In the genomic region with DNA sequence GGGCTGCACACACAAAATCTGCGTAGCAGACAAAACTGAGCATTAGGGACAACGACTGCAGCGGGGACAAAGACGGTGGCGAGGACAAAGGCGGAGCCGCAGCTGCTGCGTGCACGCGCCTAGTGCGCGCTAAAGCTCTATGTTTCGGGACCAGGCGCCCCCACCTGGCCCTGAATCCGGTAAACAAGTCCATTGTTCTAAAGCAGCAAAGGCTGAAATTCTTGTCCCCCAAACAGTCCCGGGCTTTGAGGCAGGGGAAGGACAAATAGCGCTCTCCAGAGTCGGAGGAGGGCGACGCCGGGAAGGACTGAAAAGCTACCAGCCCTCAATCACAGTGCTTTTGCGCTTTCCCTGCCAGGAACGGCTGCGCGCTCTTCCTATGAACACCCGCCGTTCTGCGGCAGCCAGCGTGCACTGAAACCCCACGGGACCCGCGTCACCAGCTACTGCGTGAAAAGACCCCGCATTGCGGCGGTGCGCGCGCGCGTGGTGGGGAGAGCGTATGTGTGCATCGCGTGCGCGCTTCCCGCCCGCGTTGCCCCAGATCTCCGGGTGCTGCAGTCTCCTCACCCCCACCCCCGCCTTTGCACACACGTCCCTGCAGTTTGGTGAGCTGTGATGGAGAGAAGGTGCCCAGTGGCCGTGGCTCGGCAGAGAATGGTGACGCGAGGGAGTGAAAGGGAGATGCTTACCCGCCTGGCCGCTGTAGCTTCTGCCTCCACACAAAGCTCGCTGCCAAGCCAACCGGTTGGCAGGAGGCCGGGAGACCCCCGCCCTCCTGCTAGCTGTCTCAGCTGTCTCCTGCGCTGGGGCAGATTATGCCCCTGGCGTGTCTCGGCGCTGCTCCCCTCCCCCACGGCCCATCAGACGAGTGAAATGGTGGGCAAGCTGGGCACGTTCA, we compare ENCODE assay signal across 7 mouse cellular contexts. TPM values are rescaled to one million over a fixed set of nuclear protein-coding genes. Genes with fewer than 3 reads are reported as not detected.
A peak's percentile ranks its signal among the peaks of the same experiment; 100 is the strongest.
DNase-seq lines count a peak whose midpoint lies in the region; ATAC-seq and TF ChIP-seq lines count a peak whose summit lies in the region.

No protein-coding gene starts in this region.

- H3K27ac ChIP-seq in intestine, postnatal 0 days (ENCODE audit: low read depth, low read length): no peak overlapping the region
- peak overlapping the region; percentile 96 for H3K27ac ChIP-seq in limb, embryonic 12.5 days
- H3K27ac ChIP-seq in neural tube, embryonic 11.5 days (ENCODE audit: low read depth, low read length): peak overlapping the region; percentile 99
- no peak overlapping the region for H3K27ac ChIP-seq in thymus, adult 2 months (ENCODE audit: control insufficient read depth, insufficient read depth, low read length)

- no peaks in the 10 kb centered on the region for H3K9me3 ChIP-seq in intestine, postnatal 0 days (ENCODE audit: control insufficient read depth)
- no peaks in the 10 kb centered on the region for H3K9me3 ChIP-seq in limb, embryonic 12.5 days
- no peaks in the 10 kb centered on the region for H3K9me3 ChIP-seq in neural tube, embryonic 11.5 days (ENCODE audit: control insufficient read depth, low read length)

- TF ChIP-seq POLR2A in thymus, adult 2 months (IDR thresholded peaks at IDR 0.05; ENCODE audit: control insufficient read depth, extremely low read depth, insufficient read depth, low read length, poor library complexity): no peak

- peak; percentile 62 for DNase-seq in adrenal gland, postnatal 10 days
- peak; percentile 94 for DNase-seq in cerebellum, adult 9-11 months
- DNase-seq in frontal cortex, adult 2 months (ENCODE audit: extremely low spot score in 1 of 2, low spot score in 1 of 2): peak; percentile 68 to 84
- peak; percentile 90 for DNase-seq in neural tube, embryonic 11.5 days (ENCODE audit: low spot score)
- no peak for DNase-seq in thymus, adult 2 months

- under 1% methylated on average over 69 of the region's 69 CpGs for WGBS in intestine, postnatal 0 days
- under 1% methylated on average over 69 of the region's 69 CpGs for WGBS in limb, embryonic 12.5 days
- WGBS in neural tube, embryonic 11.5 days: 0% methylated on average over 68 of the region's 69 CpGs
- 2% methylated on average over 69 of the region's 69 CpGs for WGBS in thymus, adult 2 months

- no peaks in the 10 kb centered on the region for H3K4me1 ChIP-seq in intestine, postnatal 0 days (replicated peaks; ENCODE audit: control insufficient read depth, insufficient read depth, low read length)
- peaks cover 32% of the 10 kb centered on the region for H3K4me1 ChIP-seq in limb, embryonic 12.5 days (replicated peaks)
- H3K4me1 ChIP-seq in neural tube, embryonic 11.5 days (ENCODE audit: control insufficient read depth, insufficient read depth, low read length): peaks cover 28% of the 10 kb centered on the region
- H3K4me1 ChIP-seq in thymus, adult 2 months (replicated peaks; ENCODE audit: control insufficient read depth, insufficient read depth, low read length): no peaks in the 10 kb centered on the region

- peak overlapping the region; percentile 85 for H3K4me2 ChIP-seq in intestine, postnatal 0 days (replicated peaks; ENCODE audit: low read depth)
- H3K4me2 ChIP-seq in limb, embryonic 12.5 days: peak overlapping the region; percentile 82
- H3K4me2 ChIP-seq in neural tube, embryonic 11.5 days (ENCODE audit: low read depth): peak overlapping the region; percentile 85

- ATAC-seq in intestine, postnatal 0 days: no peak
- ATAC-seq in limb, embryonic 12.5 days (ENCODE audit: insufficient number of reproducible peaks, insufficient read depth, low FRiP score, low TSS enrichment, low read depth): peak; percentile 39; the same call in 1 of the 2 replicates
- ATAC-seq in neural tube, embryonic 11.5 days (ENCODE audit: insufficient read depth, low FRiP score, low TSS enrichment): peak; percentile 67

- TF ChIP-seq CTCF in intestine, postnatal 0 days (IDR thresholded peaks at IDR 0.05; ENCODE audit: low read depth): peak; percentile 39
- TF ChIP-seq CTCF in thymus, adult 2 months (IDR thresholded peaks at IDR 0.05; ENCODE audit: borderline replicate concordance, control insufficient read depth, extremely low read depth, insufficient read depth, low read length, poor library complexity): no peak

- peak overlapping the region; percentile 47 for H3K4me3 ChIP-seq in intestine, postnatal 0 days (ENCODE audit: low read depth, low read length)
- H3K4me3 ChIP-seq in limb, embryonic 12.5 days (replicated peaks): peak overlapping the region; percentile 62
- peak overlapping the region; percentile 61 for H3K4me3 ChIP-seq in neural tube, embryonic 11.5 days (ENCODE audit: low read depth, low read length)
- no peak overlapping the region; the same call in 1 of the 2 replicates for H3K4me3 ChIP-seq in thymus, adult 2 months (ENCODE audit: control insufficient read depth, insufficient read depth, low read length)

- 0 out of 2 replicates have a peak overlapping the region, but pooled peaks have one; percentile 8 for H3K9ac ChIP-seq in intestine, postnatal 0 days (ENCODE audit: low read depth, low read length)
- H3K9ac ChIP-seq in limb, embryonic 12.5 days (replicated peaks): peak overlapping the region; percentile 88
- H3K9ac ChIP-seq in neural tube, embryonic 11.5 days (ENCODE audit: low read length): peak overlapping the region; percentile 99

- peaks cover 16% of the 10 kb centered on the region for H3K27me3 ChIP-seq in intestine, postnatal 0 days (replicated peaks; ENCODE audit: control insufficient read depth, insufficient read depth, low read length)
- no peaks in the 10 kb centered on the region for H3K27me3 ChIP-seq in limb, embryonic 12.5 days
- no peaks in the 10 kb centered on the region for H3K27me3 ChIP-seq in neural tube, embryonic 11.5 days (ENCODE audit: control insufficient read depth, insufficient read depth, low read length)
- H3K27me3 ChIP-seq in thymus, adult 2 months (ENCODE audit: control insufficient read depth, insufficient read depth, low read length): no peaks in the 10 kb centered on the region; the same call in 1 of the 2 replicates

- H3K36me3 ChIP-seq in intestine, postnatal 0 days (ENCODE audit: control insufficient read depth, insufficient read depth): no peaks in the 10 kb centered on the region
- 0 out of 2 replicates have a peak, but pooled peaks cover 4% of the 10 kb centered on the region for H3K36me3 ChIP-seq in limb, embryonic 12.5 days
- no peaks in the 10 kb centered on the region for H3K36me3 ChIP-seq in neural tube, embryonic 11.5 days (ENCODE audit: control insufficient read depth, insufficient read depth, low read length)
- no peaks in the 10 kb centered on the region for H3K36me3 ChIP-seq in thymus, adult 2 months (ENCODE audit: control insufficient read depth, insufficient read depth, low read length)

RNA-seq across cellular contexts. Expression of gene Gm13090, which starts 39.5 kb away (rescaled TPM):
- not detected for total RNA-seq in adrenal gland, postnatal 10 days (2021)
- not detected in 2 replicates for polyA plus RNA-seq in frontal cortex, adult 2 months (2012; rRNA removed)
- polyA plus RNA-seq in intestine, postnatal 0 days (2015; fragmentation: Nextera tagmentation; extraction: Ambion mirVana): not detected in 2 replicates
- not detected in 2 replicates for polyA plus RNA-seq in limb, embryonic 12.5 days (2016; fragmentation: Nextera tagmentation; extraction: Ambion mirVana)
- 0.54 TPM in 1 of 2 replicates, not detected in the other for polyA plus RNA-seq in neural tube, embryonic 11.5 days (2014; fragmentation: Nextera tagmentation; extraction: Ambion mirVana)
- not detected in 2 replicates for polyA plus RNA-seq in thymus, adult 2 months (2012; rRNA removed)

Comparison
In these comparisons a context has a peak if more than half of its experiments do, and no peak if none do; other contexts are left out.
1. H3K27ac ChIP-seq: peak in limb, embryonic 12.5 days (single experiment) and neural tube, embryonic 11.5 days (single experiment); none in intestine, postnatal 0 days (single experiment) and thymus, adult 2 months (single experiment).
2. H3K9ac ChIP-seq: peak in every context shown above with its lines; median percentile 99 in neural tube, embryonic 11.5 days; 88 in limb, embryonic 12.5 days; 8 in intestine, postnatal 0 days.
3. Peak in every context shown above with its lines, with median percentiles within 50 percentile points of each other: H3K4me2 ChIP-seq.